In the genomic region with DNA sequence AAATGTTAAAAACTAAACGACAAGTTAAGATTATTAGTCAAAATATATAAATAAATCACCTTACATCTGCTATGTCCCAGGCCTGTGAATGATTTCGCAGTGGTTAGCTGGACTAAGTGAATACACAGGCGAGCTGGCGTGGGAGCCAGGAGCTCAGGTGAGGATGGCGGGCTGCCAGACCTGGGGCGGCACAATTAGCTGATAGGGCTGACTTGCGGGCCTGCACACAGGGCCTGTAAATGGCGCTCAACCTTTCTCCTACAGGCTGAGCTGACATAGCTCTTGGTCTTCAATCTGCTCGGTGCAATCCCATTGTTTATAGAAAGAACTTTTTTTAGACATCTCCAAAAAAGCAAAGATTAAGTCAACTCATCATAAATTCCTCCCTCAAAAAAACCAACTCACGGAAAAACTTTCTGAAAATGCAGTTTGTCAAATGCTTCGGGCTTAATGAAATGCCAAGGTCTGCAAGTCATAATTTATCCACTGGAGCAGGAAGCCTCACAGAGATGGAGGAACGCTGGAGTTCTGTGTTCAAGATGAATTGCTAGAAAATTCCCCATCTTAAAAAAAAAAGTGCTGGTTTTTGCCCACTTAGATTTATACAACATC, we compare ENCODE assay signal across 10 mouse cellular contexts.
A peak's percentile ranks its signal among the peaks of the same experiment; 100 is the strongest.
DNase-seq lines count a peak whose midpoint lies in the region; ATAC-seq and TF ChIP-seq lines count a peak whose summit lies in the region.
"Had no signal": no experiment of that assay in that cellular context is flagged by ENCODE, and none has a peak within 500 bp of the region (broad histone marks: within the 10 kb centered on the region; RNA-seq: fewer than 3 reads in every experiment).

No protein-coding gene starts in this region.

- ATAC-seq in intestine, embryonic 14.5 days (replicated peaks; ENCODE audit: low FRiP score, low TSS enrichment, low read depth): peak; percentile 72
- no peak for ATAC-seq in intestine, postnatal 0 days
- no peak for ATAC-seq in liver, embryonic 16.5 days (ENCODE audit: low read depth)

- H3K36me3 ChIP-seq in intestine, embryonic 14.5 days (ENCODE audit: control insufficient read depth, insufficient read depth, low read length): no peaks in the 10 kb centered on the region
- H3K36me3 ChIP-seq in intestine, postnatal 0 days (ENCODE audit: control insufficient read depth, insufficient read depth): no peaks in the 10 kb centered on the region
- no peaks in the 10 kb centered on the region for H3K36me3 ChIP-seq in liver, embryonic 16.5 days (ENCODE audit: control insufficient read depth, insufficient read depth)
- H3K36me3 ChIP-seq: hindbrain, embryonic 10.5 days had no signal

- H3K27me3 ChIP-seq in intestine, embryonic 14.5 days (replicated peaks; ENCODE audit: control insufficient read depth, insufficient read depth, low read length): no peaks in the 10 kb centered on the region
- no peaks in the 10 kb centered on the region for H3K27me3 ChIP-seq in intestine, postnatal 0 days (replicated peaks; ENCODE audit: control insufficient read depth, insufficient read depth, low read length)
- H3K27me3 ChIP-seq in liver, embryonic 16.5 days (ENCODE audit: control insufficient read depth, insufficient read depth, low read depth, low read length): no peaks in the 10 kb centered on the region

- no peaks in the 10 kb centered on the region for H3K9me3 ChIP-seq in intestine, embryonic 14.5 days (ENCODE audit: control insufficient read depth, low read length)
- no peaks in the 10 kb centered on the region for H3K9me3 ChIP-seq in intestine, postnatal 0 days (ENCODE audit: control insufficient read depth)
- H3K9me3 ChIP-seq in liver, embryonic 16.5 days (replicated peaks; ENCODE audit: control insufficient read depth, low read length): no peaks in the 10 kb centered on the region
- H3K9me3 ChIP-seq: hindbrain, embryonic 10.5 days; megakaryocyte, embryonic 14.5 days had no signal

- peaks cover 20% of the 10 kb centered on the region for H3K4me1 ChIP-seq in intestine, embryonic 14.5 days (replicated peaks; ENCODE audit: control insufficient read depth, insufficient read depth, low read length)
- H3K4me1 ChIP-seq in intestine, postnatal 0 days (replicated peaks; ENCODE audit: control insufficient read depth, insufficient read depth, low read length): no peaks in the 10 kb centered on the region
- H3K4me1 ChIP-seq in embryonic fibroblast, embryonic 13.5 days (ENCODE audit: control insufficient read depth, insufficient read depth, low read length): peaks cover 5% of the 10 kb centered on the region; the same call in 1 of the 2 replicates
- H3K4me1 ChIP-seq in liver, embryonic 16.5 days (ENCODE audit: control insufficient read depth, low read depth, low read length): no peaks in the 10 kb centered on the region

- 30% methylated on average over 12 of the region's 12 CpGs for WGBS in intestine, embryonic 14.5 days
- WGBS in intestine, postnatal 0 days: 54% methylated on average over 12 of the region's 12 CpGs
- whole genome bisulfite sequencing in liver, embryonic 16.5 days (ENCODE audit: insufficient replicate concordance): 53% methylated on average over 12 of the region's 12 CpGs

- TF ChIP-seq POLR2A in embryonic fibroblast, embryonic 13.5 days (IDR thresholded peaks at IDR 0.05; ENCODE audit: low read depth, low read length): no peak

- H3K4me3 ChIP-seq in intestine, embryonic 14.5 days (ENCODE audit: low read depth, low read length): no peak overlapping the region
- no peak overlapping the region for H3K4me3 ChIP-seq in intestine, postnatal 0 days (ENCODE audit: low read depth, low read length)
- H3K4me3 ChIP-seq in embryonic fibroblast, embryonic 13.5 days (ENCODE audit: insufficient read depth, low read length): no peak overlapping the region
- no peak overlapping the region for H3K4me3 ChIP-seq in liver, embryonic 16.5 days (ENCODE audit: low read depth, low read length)
- H3K4me3 ChIP-seq: hindbrain, embryonic 10.5 days; megakaryocyte, embryonic 14.5 days had no signal

- DNase-seq in intestine, embryonic 14.5 days (ENCODE audit: low spot score): no peak
- DNase-seq in adrenal gland, postnatal 10 days: peak; percentile 43
- DNase-seq in layer of hippocampus, postnatal 14 days (ENCODE audit: low spot score in 2 of 2): no peak
- DNase-seq in frontal cortex, postnatal 36 days (ENCODE audit: low spot score in 2 of 2): no peak
- no peak for DNase-seq in thymus, postnatal 0 days (ENCODE audit: low spot score)

- no peak for TF ChIP-seq CTCF in intestine, postnatal 0 days (IDR thresholded peaks at IDR 0.05; ENCODE audit: low read depth)
- TF ChIP-seq CTCF in embryonic fibroblast, embryonic 13.5 days (IDR thresholded peaks at IDR 0.05; ENCODE audit: borderline replicate concordance, insufficient read depth, low read length): no peak

- H3K27ac ChIP-seq in intestine, embryonic 14.5 days (ENCODE audit: low read depth): peak overlapping the region; percentile 67
- no peak overlapping the region for H3K27ac ChIP-seq in intestine, postnatal 0 days (ENCODE audit: low read depth, low read length)
- peak overlapping the region; percentile 93 for H3K27ac ChIP-seq in embryonic fibroblast, embryonic 13.5 days (ENCODE audit: insufficient read depth, low read length)
- H3K27ac ChIP-seq in liver, embryonic 16.5 days (ENCODE audit: low read length): 0 out of 2 replicates have a peak overlapping the region, but pooled peaks have one; percentile 9
- H3K27ac ChIP-seq: hindbrain, embryonic 10.5 days had no signal

- no peak overlapping the region for H3K9ac ChIP-seq in intestine, embryonic 14.5 days (ENCODE audit: low read length)
- no peak overlapping the region for H3K9ac ChIP-seq in intestine, postnatal 0 days (ENCODE audit: low read depth, low read length)
- H3K9ac ChIP-seq in liver, embryonic 16.5 days (ENCODE audit: low read depth, low read length): no peak overlapping the region

- no peak overlapping the region for H3K4me2 ChIP-seq in intestine, embryonic 14.5 days (ENCODE audit: low read length)
- no peak overlapping the region for H3K4me2 ChIP-seq in intestine, postnatal 0 days (replicated peaks; ENCODE audit: low read depth)
- no peak overlapping the region for H3K4me2 ChIP-seq in liver, embryonic 16.5 days (ENCODE audit: low read depth, low read length)
